Mouse (Mus musculus): ENCODE measurements around the gene Tmub2. TPM values are rescaled to one million over a fixed set of nuclear protein-coding genes. Genes with fewer than 3 reads are reported as not detected.

The Tmub2 gene
- polyA plus RNA-seq, 1 experiment from 2014 or later: 78.7 TPM

DNA sequence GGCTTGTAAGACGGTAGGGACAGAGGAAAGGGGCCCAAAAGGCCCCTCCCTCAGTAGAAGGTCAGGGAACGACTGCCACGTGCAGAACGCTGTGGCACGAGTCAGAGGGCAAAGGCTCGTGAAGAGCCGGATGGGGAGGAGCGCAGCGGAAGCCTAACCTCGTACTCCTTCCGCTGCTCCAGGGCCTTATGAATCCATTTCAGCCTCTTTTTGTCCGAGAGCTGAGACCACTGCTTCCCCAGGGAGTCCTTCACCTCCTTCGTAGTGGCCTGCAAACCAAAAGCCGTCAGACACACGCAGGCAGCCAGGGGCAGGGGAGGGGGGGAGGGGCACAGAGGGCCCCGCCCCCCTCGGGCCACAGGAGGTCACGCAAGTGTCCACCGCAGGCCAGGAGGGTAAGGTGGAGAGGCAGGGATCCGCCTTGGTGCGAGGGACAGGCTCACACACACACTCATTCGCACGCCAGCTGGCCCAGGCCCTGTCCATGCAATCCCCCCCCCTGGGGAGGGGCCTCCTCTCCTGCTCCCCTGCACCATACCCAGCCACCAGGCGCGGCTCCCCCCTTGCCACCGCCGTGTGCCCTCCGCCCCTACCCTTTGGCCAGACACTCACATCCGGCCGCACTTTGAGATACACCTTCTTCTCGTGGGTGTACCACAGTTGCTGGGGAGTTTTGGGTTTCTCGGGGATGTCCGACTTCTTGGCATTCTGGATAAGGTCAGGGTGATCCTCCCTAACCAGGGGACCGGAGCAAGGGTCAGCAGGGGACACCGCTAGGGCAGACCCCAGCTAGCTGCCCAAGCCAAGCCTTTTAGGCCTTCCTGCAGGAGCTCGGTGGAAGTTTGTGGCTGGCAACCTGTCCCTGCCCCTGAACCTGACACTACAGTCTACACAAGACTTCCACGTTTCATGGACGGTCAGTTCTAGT lies 26.3 kb downstream of the Tmub2 start:
- Histone ChIP-seq H3K36me3 (ENCODE audit: control insufficient read depth, insufficient read depth) (peaks cover 42% of the 10 kb centered on the region), H3K27ac (ENCODE audit: low read length) (no peak overlapping the region), H3K4me3 (replicated peaks; ENCODE audit: low read length) (no peak overlapping the region), H3K4me1 (replicated peaks; ENCODE audit: control insufficient read depth, insufficient read depth, low read length) (peaks cover 20% of the 10 kb centered on the region), H3K9me3 (ENCODE audit: control insufficient read depth, low read length) (no peaks in the 10 kb centered on the region), H3K9ac (replicated peaks; ENCODE audit: low read depth, low read length) (no peak overlapping the region), H3K27me3 (replicated peaks; ENCODE audit: control insufficient read depth, insufficient read depth, low read length) (no peaks in the 10 kb centered on the region), H3K4me2 (ENCODE audit: low read length) (no peak overlapping the region)
- ATAC-seq: no peak
- WGBS: 46% methylated on average over 37 of the region's 38 CpGs

DNA sequence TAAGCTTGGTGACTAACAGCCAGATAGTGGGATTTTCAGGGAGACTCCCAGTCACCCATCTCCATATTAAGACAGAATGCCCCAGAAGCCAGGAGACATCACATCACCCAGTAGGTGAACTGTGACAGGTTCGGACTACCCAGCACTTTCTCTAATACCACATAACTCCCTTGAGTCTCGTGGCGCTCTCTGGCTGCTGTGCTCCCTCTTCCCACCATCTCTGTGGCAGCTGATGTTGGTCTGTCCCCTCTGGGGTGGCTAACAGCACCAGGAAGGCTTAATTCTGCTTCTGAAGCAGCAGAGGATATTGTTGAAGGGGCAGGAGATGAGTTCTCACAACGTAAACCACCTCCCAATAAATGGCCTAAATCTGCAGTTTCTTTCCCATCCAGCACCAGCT lies 27.2 kb downstream of the Tmub2 start:
- Histone ChIP-seq H3K4me2 (ENCODE audit: low read length) (no peak overlapping the region), H3K27me3 (replicated peaks; ENCODE audit: control insufficient read depth, insufficient read depth, low read length) (no peaks in the 10 kb centered on the region), H3K4me3 (replicated peaks; ENCODE audit: low read length) (no peak overlapping the region), H3K36me3 (ENCODE audit: control insufficient read depth, insufficient read depth) (peaks cover 34% of the 10 kb centered on the region; the same call in 1 of the 2 replicates), H3K9ac (replicated peaks; ENCODE audit: low read depth, low read length) (no peak overlapping the region), H3K9me3 (ENCODE audit: control insufficient read depth, low read length) (no peaks in the 10 kb centered on the region), H3K4me1 (replicated peaks; ENCODE audit: control insufficient read depth, insufficient read depth, low read length) (peaks cover 25% of the 10 kb centered on the region), H3K27ac (ENCODE audit: low read length) (no peak overlapping the region)
- no peak for ATAC-seq
- 85% methylated on average over 4 of the region's 4 CpGs for WGBS

DNA sequence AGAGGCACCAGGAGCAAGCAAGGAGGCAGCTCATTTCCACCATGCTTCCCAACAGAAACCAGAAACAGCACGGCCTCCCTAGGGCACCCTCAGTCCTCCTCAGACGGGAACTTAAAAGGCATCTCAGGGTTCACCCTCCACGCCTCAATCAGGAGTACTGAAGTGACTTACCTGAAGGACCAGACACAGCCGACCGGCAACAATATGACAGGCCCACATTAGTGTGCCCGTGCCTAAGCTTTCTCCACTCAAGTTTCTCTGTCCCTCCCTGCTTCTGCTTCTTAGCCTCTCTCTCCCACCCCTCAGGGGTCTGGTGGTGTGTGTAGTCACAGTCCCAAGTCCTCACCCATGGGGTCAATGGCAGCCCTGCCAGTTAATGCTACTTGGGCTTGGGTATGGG lies 27.9 kb downstream of the Tmub2 start:
- Histone ChIP-seq H3K9ac (replicated peaks; ENCODE audit: low read depth, low read length) (no peak overlapping the region), H3K4me2 (ENCODE audit: low read length) (no peak overlapping the region), H3K4me3 (replicated peaks; ENCODE audit: low read length) (no peak overlapping the region), H3K4me1 (replicated peaks; ENCODE audit: control insufficient read depth, insufficient read depth, low read length) (peaks cover 25% of the 10 kb centered on the region), H3K36me3 (ENCODE audit: control insufficient read depth, insufficient read depth) (peaks cover 28% of the 10 kb centered on the region; the same call in 1 of the 2 replicates), H3K27me3 (replicated peaks; ENCODE audit: control insufficient read depth, insufficient read depth, low read length) (no peaks in the 10 kb centered on the region), H3K9me3 (ENCODE audit: control insufficient read depth, low read length) (no peaks in the 10 kb centered on the region), H3K27ac (ENCODE audit: low read length) (no peak overlapping the region)
- ATAC-seq: no peak
- 84% methylated on average over 6 of the region's 6 CpGs for WGBS

GRCm38 (mm10) chr11:102314321-102314720 lies 29.6 kb downstream of the Tmub2 start:
- H3K9me3 ChIP-seq (ENCODE audit: control insufficient read depth, low read length): no peaks in the 10 kb centered on the region
- WGBS: 88% methylated on average over 12 of the region's 12 CpGs
- H3K27me3 ChIP-seq (replicated peaks; ENCODE audit: control insufficient read depth, insufficient read depth, low read length): no peaks in the 10 kb centered on the region
- no peak overlapping the region for H3K4me2 ChIP-seq (ENCODE audit: low read length)
- no peak overlapping the region for H3K27ac ChIP-seq (ENCODE audit: low read length)
- H3K4me3 ChIP-seq (replicated peaks; ENCODE audit: low read length): no peak overlapping the region
- H3K4me1 ChIP-seq (replicated peaks; ENCODE audit: control insufficient read depth, insufficient read depth, low read length): peaks cover 17% of the 10 kb centered on the region
- H3K9ac ChIP-seq (replicated peaks; ENCODE audit: low read depth, low read length): no peak overlapping the region
- no peak for ATAC-seq
- peaks cover 22% of the 10 kb centered on the region; the same call in 1 of the 2 replicates for H3K36me3 ChIP-seq (ENCODE audit: control insufficient read depth, insufficient read depth)

DNA sequence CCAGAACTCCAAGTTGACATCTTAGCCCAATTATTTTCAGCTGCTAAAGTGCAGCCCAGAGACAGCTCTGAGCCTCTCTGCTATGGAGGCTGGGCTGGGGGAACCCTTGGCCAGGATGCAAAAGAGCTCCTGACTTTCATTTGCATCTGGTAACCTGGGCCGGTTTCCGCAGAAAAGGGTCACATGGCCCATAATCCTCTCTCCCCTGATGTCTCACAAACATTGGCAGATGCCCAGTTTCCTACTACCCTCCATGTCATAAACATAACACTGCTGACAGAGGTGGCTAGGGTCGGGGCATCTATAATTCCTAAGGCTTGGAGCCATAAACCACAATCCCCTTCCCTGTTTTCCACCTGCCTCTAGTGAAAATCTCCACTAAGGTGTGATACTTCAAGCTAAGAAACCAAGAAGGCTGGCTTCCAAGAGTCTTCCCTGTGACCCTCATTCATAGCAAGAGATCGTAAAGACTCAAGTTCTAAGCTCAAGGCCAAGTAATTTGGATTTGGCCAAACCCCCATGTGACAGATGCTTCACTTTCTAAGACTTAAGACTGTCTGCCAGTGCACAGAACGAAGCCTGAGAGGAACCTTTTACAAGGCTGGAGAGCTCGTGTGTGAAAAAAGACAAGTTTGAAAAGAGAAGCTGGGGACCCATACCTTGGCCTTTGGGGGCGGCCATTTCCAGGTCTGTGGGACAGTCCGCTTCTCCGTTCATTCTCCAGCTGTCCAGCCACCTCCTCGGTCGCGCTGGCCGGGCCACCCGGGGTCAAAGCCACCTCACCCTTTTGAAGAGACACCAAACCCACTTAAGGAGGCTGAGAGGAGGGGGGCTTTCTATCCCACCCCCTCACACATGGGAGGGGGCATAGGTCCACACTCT lies 31.2 kb downstream of the Tmub2 start:
- no peak for ATAC-seq
- H3K36me3 ChIP-seq (ENCODE audit: control insufficient read depth, insufficient read depth): peaks cover 22% of the 10 kb centered on the region; the same call in 1 of the 2 replicates
- WGBS: 9% methylated on average over 14 of the region's 14 CpGs
- peaks cover 18% of the 10 kb centered on the region for H3K4me1 ChIP-seq (replicated peaks; ENCODE audit: control insufficient read depth, insufficient read depth, low read length)
- peak overlapping the region; percentile 99 for H3K27ac ChIP-seq (ENCODE audit: low read length)
- H3K27me3 ChIP-seq (replicated peaks; ENCODE audit: control insufficient read depth, insufficient read depth, low read length): no peaks in the 10 kb centered on the region
- peak overlapping the region; percentile 66 for H3K4me2 ChIP-seq (ENCODE audit: low read length)
- H3K4me3 ChIP-seq (replicated peaks; ENCODE audit: low read length): peak overlapping the region; percentile 93
- H3K9me3 ChIP-seq (ENCODE audit: control insufficient read depth, low read length): no peaks in the 10 kb centered on the region
- peak overlapping the region; percentile 99 for H3K9ac ChIP-seq (replicated peaks; ENCODE audit: low read depth, low read length)

DNA sequence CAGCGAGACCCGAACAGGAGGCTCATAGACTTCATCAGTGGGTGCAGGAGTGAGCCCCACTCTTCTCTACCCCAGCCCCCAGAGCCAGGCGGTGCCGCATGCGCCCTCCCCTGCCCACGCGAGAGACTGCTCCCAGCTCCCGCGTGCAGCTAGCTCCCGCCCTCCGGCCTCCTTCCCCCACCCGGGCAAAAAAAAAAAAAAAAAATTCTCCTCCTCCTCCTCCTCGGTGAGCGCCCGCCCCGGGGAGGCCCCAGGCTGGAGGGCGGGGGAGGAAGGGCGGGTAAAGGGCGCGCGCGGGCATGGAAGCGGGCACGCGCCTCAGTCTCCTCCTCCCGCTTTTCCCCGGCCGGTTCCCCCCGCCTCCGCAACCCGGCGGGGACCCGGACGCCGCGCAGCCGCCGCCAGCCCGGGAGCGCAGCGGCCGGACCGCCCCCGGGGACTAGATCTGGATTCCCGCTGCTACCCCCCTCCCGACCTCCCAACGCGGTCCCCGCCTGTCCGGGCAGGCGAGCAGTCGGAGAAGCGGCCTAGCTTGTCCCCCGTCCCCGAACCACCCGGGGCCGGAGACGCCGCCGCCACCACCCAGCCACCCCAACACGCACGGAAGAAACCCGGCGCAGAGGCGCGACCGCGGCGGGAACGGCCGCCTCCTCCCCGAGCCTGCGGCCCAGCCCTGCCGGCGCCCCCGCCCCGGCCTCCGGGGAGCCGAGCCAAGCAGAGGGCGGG lies 32.0 kb downstream of the Tmub2 start:
- Histone ChIP-seq H3K4me2 (ENCODE audit: low read length) (peak overlapping the region; percentile 66), H3K9me3 (ENCODE audit: control insufficient read depth, low read length) (no peaks in the 10 kb centered on the region)
- WGBS: 0% methylated on average over 61 of the region's 80 CpGs

DNA sequence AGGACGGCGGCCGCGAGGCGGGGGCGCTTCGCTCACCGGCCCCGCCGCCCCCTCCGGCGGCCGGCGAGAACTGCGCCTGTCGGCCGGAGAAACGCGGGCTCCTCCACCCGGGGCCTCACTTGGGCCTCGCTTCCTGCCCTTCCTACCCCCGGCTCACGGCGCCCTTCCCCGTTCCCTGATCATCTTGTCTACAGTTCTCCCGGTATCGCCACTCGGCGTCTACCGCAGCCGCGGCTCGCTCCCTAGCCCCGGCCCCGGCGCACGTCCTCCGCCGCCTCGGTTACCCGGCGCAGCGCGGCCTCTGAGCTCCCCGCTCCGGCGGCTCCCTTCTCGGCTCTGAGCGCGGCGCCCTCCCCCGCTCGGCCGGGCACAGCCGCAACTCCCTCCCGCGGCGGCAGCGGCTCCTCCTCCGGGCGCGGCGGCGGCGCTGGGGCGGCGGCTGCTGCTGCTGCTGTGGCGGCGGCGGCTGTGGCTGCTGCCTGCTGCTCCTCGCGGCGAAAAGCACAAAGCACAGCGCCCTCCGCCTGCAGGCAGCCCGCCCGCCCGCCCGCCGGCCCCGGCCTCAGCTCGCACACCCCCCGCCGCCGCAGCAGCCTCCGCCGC lies 32.7 kb downstream of the Tmub2 start:
- Histone ChIP-seq H3K4me3 (replicated peaks; ENCODE audit: low read length) (peak overlapping the region; percentile 93), H3K27ac (ENCODE audit: low read length) (peak overlapping the region; percentile 99), H3K36me3 (ENCODE audit: control insufficient read depth, insufficient read depth) (peaks cover 18% of the 10 kb centered on the region; the same call in 1 of the 2 replicates), H3K27me3 (replicated peaks; ENCODE audit: control insufficient read depth, insufficient read depth, low read length) (no peaks in the 10 kb centered on the region), H3K9me3 (ENCODE audit: control insufficient read depth, low read length) (no peaks in the 10 kb centered on the region), H3K4me1 (replicated peaks; ENCODE audit: control insufficient read depth, insufficient read depth, low read length) (peaks cover 20% of the 10 kb centered on the region), H3K9ac (replicated peaks; ENCODE audit: low read depth, low read length) (peak overlapping the region; percentile 99), H3K4me2 (ENCODE audit: low read length) (peak overlapping the region; percentile 66)
- WGBS: 1% methylated on average over 54 of the region's 87 CpGs
- peak; percentile 11 for ATAC-seq

More for the DNA sequence above, 32.0 kb downstream of the Tmub2 start:
- no peaks in the 10 kb centered on the region for H3K27me3 ChIP-seq (replicated peaks; ENCODE audit: control insufficient read depth, insufficient read depth, low read length)
- peaks cover 20% of the 10 kb centered on the region for H3K4me1 ChIP-seq (replicated peaks; ENCODE audit: control insufficient read depth, insufficient read depth, low read length)
- peaks cover 22% of the 10 kb centered on the region; the same call in 1 of the 2 replicates for H3K36me3 ChIP-seq (ENCODE audit: control insufficient read depth, insufficient read depth)
- ATAC-seq: peak; percentile 32
- H3K9ac ChIP-seq (replicated peaks; ENCODE audit: low read depth, low read length): peak overlapping the region; percentile 99
- H3K27ac ChIP-seq (ENCODE audit: low read length): peak overlapping the region; percentile 99
- H3K4me3 ChIP-seq (replicated peaks; ENCODE audit: low read length): peak overlapping the region; percentile 93

DNA sequence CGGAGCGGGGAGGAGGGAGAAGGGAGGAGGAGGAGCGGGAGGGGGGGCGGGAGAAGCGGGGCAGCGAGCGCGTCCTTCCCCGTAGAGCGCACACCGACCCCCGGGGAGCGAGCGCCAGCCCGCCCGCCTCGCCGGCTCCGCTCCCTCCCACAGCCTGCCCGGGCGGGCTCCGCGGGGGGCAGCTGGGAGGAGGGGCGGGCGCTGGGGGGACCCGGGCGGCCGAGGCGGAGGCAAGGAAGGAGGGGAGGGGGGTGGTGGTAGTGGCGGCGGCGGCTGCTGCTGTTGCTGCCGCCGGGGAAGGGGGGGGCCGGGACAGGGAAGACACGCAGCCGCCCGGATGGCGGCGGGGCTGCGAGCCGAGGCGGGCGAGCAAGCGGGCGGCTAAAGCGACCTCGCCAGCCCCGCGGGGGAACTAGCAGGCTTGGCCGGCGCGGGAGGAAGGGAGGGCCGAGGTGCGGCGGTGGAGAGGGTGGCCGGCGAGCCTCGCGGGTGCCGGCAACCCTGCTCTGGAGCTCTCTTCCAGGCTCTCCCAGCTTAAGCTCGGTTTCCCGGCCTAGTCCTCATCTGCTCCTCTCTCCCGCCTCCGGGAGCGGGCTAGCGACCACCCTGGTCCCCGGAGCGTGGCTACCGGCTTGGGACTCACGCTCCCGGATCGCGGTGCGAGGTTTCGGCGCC lies 33.3 kb downstream of the Tmub2 start:
- H3K27me3 ChIP-seq (replicated peaks; ENCODE audit: control insufficient read depth, insufficient read depth, low read length): no peaks in the 10 kb centered on the region
- peak overlapping the region; percentile 99 for H3K9ac ChIP-seq (replicated peaks; ENCODE audit: low read depth, low read length)
- peaks cover 23% of the 10 kb centered on the region for H3K4me1 ChIP-seq (replicated peaks; ENCODE audit: control insufficient read depth, insufficient read depth, low read length)
- H3K36me3 ChIP-seq (ENCODE audit: control insufficient read depth, insufficient read depth): peaks cover 12% of the 10 kb centered on the region; the same call in 1 of the 2 replicates
- peak overlapping the region; percentile 99 for H3K27ac ChIP-seq (ENCODE audit: low read length)
- no peaks in the 10 kb centered on the region for H3K9me3 ChIP-seq (ENCODE audit: control insufficient read depth, low read length)
- ATAC-seq: peak; percentile 31
- WGBS: 0% methylated on average over 39 of the region's 77 CpGs
- H3K4me3 ChIP-seq (replicated peaks; ENCODE audit: low read length): peak overlapping the region; percentile 93
- peak overlapping the region; percentile 66 for H3K4me2 ChIP-seq (ENCODE audit: low read length)
